Mouse (Mus musculus): ENCODE measurements around the gene Tap1. TPM values are rescaled to one million over a fixed set of nuclear protein-coding genes. Genes with fewer than 3 reads are reported as not detected.
A peak's percentile ranks its signal among the peaks of the same experiment; 100 is the strongest.

Tap1 gene
- polyA plus RNA-seq, 1 experiment from 2014 or later: 1.8 TPM

GRCm38 (mm10) chr17:34186885-34187260 lies 480 bp upstream of the Tap1 start:
- ATAC-seq (replicated peaks; ENCODE audit: low FRiP score) (peak; percentile 21; the same call in 1 of the 2 replicates), DNase-seq (ENCODE audit: low spot score) (no peak)
- no peak overlapping the region for H3K27ac ChIP-seq (ENCODE audit: low read depth, low read length)
- H3K4me1 ChIP-seq (replicated peaks; ENCODE audit: control insufficient read depth, insufficient read depth, low read length): peaks cover 7% of the 10 kb centered on the region
- H3K9ac ChIP-seq (ENCODE audit: low read depth, low read length): peak overlapping the region; percentile 36
- WGBS: 6% methylated on average over 14 of the region's 14 CpGs
- no peaks in the 10 kb centered on the region for H3K36me3 ChIP-seq (ENCODE audit: control insufficient read depth, insufficient read depth, low read length)
- peak overlapping the region; percentile 56 for H3K4me3 ChIP-seq (ENCODE audit: low read depth, low read length)
- H3K9me3 ChIP-seq (ENCODE audit: control insufficient read depth, low read length): no peaks in the 10 kb centered on the region
- peak overlapping the region; percentile 90 for H3K4me2 ChIP-seq
- peaks cover 61% of the 10 kb centered on the region for H3K27me3 ChIP-seq (replicated peaks; ENCODE audit: control insufficient read depth, insufficient read depth, low read length)

- ATAC-seq (replicated peaks; ENCODE audit: low FRiP score): 0 out of 2 replicates have a peak, but pooled peaks have one; percentile 2
- peaks cover 72% of the 10 kb centered on the region for H3K27me3 ChIP-seq (replicated peaks; ENCODE audit: control insufficient read depth, insufficient read depth, low read length)
- 5% methylated on average over 20 of the region's 20 CpGs for WGBS
Observed at GRCm38 (mm10) chr17:34188010-34188409, 657 bp downstream of the Tap1 start.

GRCm38 (mm10) chr17:34188986-34189385 lies 1.6 kb downstream of the Tap1 start:
- peaks cover 77% of the 10 kb centered on the region for H3K27me3 ChIP-seq (replicated peaks; ENCODE audit: control insufficient read depth, insufficient read depth, low read length)

More at GRCm38 (mm10) chr17:34188010-34188409, 657 bp downstream of the Tap1 start:
- peaks cover 7% of the 10 kb centered on the region for H3K4me1 ChIP-seq (replicated peaks; ENCODE audit: control insufficient read depth, insufficient read depth, low read length)
- no peak for DNase-seq (ENCODE audit: low spot score)
- H3K4me3 ChIP-seq (ENCODE audit: low read depth, low read length): peak overlapping the region; percentile 56
- no peaks in the 10 kb centered on the region for H3K36me3 ChIP-seq (ENCODE audit: control insufficient read depth, insufficient read depth, low read length)
- H3K4me2 ChIP-seq: peak overlapping the region; percentile 90
- H3K9ac ChIP-seq (ENCODE audit: low read depth, low read length): peak overlapping the region; percentile 57
- H3K27ac ChIP-seq (ENCODE audit: low read depth, low read length): no peak overlapping the region
- H3K9me3 ChIP-seq (ENCODE audit: control insufficient read depth, low read length): no peaks in the 10 kb centered on the region

GRCm38 (mm10) chr17:34192852-34193251 lies 5.5 kb downstream of the Tap1 start:
- no peak overlapping the region for H3K4me2 ChIP-seq
- peaks cover 94% of the 10 kb centered on the region for H3K27me3 ChIP-seq (replicated peaks; ENCODE audit: control insufficient read depth, insufficient read depth, low read length)
- 24% methylated on average over 16 of the region's 16 CpGs for WGBS

More at GRCm38 (mm10) chr17:34188986-34189385, 1.6 kb downstream of the Tap1 start:
- Histone ChIP-seq H3K9me3 (ENCODE audit: control insufficient read depth, low read length) (no peaks in the 10 kb centered on the region), H3K9ac (ENCODE audit: low read depth, low read length) (no peak overlapping the region), H3K4me1 (replicated peaks; ENCODE audit: control insufficient read depth, insufficient read depth, low read length) (peaks cover 7% of the 10 kb centered on the region), H3K36me3 (ENCODE audit: control insufficient read depth, insufficient read depth, low read length) (no peaks in the 10 kb centered on the region), H3K4me3 (ENCODE audit: low read depth, low read length) (no peak overlapping the region), H3K4me2 (no peak overlapping the region), H3K27ac (ENCODE audit: low read depth, low read length) (no peak overlapping the region)
- WGBS: 67% methylated on average over 6 of the region's 6 CpGs
- no peak for DNase-seq (ENCODE audit: low spot score)
- no peak for ATAC-seq (replicated peaks; ENCODE audit: low FRiP score)

GRCm38 (mm10) chr17:34193468-34193867 lies 6.1 kb downstream of the Tap1 start:
- no peak for DNase-seq (ENCODE audit: low spot score)
- no peak for ATAC-seq (replicated peaks; ENCODE audit: low FRiP score)
- no peaks in the 10 kb centered on the region for H3K9me3 ChIP-seq (ENCODE audit: control insufficient read depth, low read length)
- H3K36me3 ChIP-seq (ENCODE audit: control insufficient read depth, insufficient read depth, low read length): no peaks in the 10 kb centered on the region
- WGBS: 44% methylated on average over 8 of the region's 8 CpGs
- H3K4me2 ChIP-seq: no peak overlapping the region
- peaks cover 11% of the 10 kb centered on the region for H3K4me1 ChIP-seq (replicated peaks; ENCODE audit: control insufficient read depth, insufficient read depth, low read length)
- peaks cover 95% of the 10 kb centered on the region for H3K27me3 ChIP-seq (replicated peaks; ENCODE audit: control insufficient read depth, insufficient read depth, low read length)
- H3K9ac ChIP-seq (ENCODE audit: low read depth, low read length): no peak overlapping the region
- H3K27ac ChIP-seq (ENCODE audit: low read depth, low read length): no peak overlapping the region
- H3K4me3 ChIP-seq (ENCODE audit: low read depth, low read length): no peak overlapping the region

More at GRCm38 (mm10) chr17:34192852-34193251, 5.5 kb downstream of the Tap1 start:
- H3K9me3 ChIP-seq (ENCODE audit: control insufficient read depth, low read length): no peaks in the 10 kb centered on the region
- no peaks in the 10 kb centered on the region for H3K36me3 ChIP-seq (ENCODE audit: control insufficient read depth, insufficient read depth, low read length)
- H3K27ac ChIP-seq (ENCODE audit: low read depth, low read length): no peak overlapping the region
- ATAC-seq (replicated peaks; ENCODE audit: low FRiP score) (no peak), DNase-seq (ENCODE audit: low spot score) (no peak)
- no peak overlapping the region for H3K9ac ChIP-seq (ENCODE audit: low read depth, low read length)
- no peak overlapping the region for H3K4me3 ChIP-seq (ENCODE audit: low read depth, low read length)
- H3K4me1 ChIP-seq (replicated peaks; ENCODE audit: control insufficient read depth, insufficient read depth, low read length): peaks cover 14% of the 10 kb centered on the region

GRCm38 (mm10) chr17:34194723-34195122 lies 7.4 kb downstream of the Tap1 start:
- no peak overlapping the region for H3K27ac ChIP-seq (ENCODE audit: low read depth, low read length)
- no peaks in the 10 kb centered on the region for H3K9me3 ChIP-seq (ENCODE audit: control insufficient read depth, low read length)
- no peaks in the 10 kb centered on the region for H3K36me3 ChIP-seq (ENCODE audit: control insufficient read depth, insufficient read depth, low read length)
- peaks cover 11% of the 10 kb centered on the region for H3K4me1 ChIP-seq (replicated peaks; ENCODE audit: control insufficient read depth, insufficient read depth, low read length)
- WGBS: 70% methylated on average over 4 of the region's 4 CpGs
- H3K9ac ChIP-seq (ENCODE audit: low read depth, low read length): no peak overlapping the region
- DNase-seq (ENCODE audit: low spot score) (no peak), ATAC-seq (replicated peaks; ENCODE audit: low FRiP score) (no peak)
- no peak overlapping the region for H3K4me2 ChIP-seq
- peaks cover 95% of the 10 kb centered on the region for H3K27me3 ChIP-seq (replicated peaks; ENCODE audit: control insufficient read depth, insufficient read depth, low read length)
- H3K4me3 ChIP-seq (ENCODE audit: low read depth, low read length): no peak overlapping the region

GRCm38 (mm10) chr17:34196491-34196890 lies 9.1 kb downstream of the Tap1 start:
- ATAC-seq (replicated peaks; ENCODE audit: low FRiP score) (no peak), DNase-seq (ENCODE audit: low spot score) (no peak)
- 27% methylated on average over 12 of the region's 12 CpGs for WGBS

GRCm38 (mm10) chr17:34196941-34197894 lies 9.9 kb downstream of the Tap1 start, which contains the start of gene Psmb8:
Psmb8 (plus strand) TSS chr17:34197721.
- H3K27ac ChIP-seq (ENCODE audit: low read depth, low read length): no peak within 1 kb of the TSS
- H3K9ac ChIP-seq (ENCODE audit: low read depth, low read length): peak within 1 kb of the TSS; percentile 37; the same call in 1 of the 2 replicates
- peak within 1 kb of the TSS; percentile 63 for H3K4me2 ChIP-seq
- H3K4me1 ChIP-seq (replicated peaks; ENCODE audit: control insufficient read depth, insufficient read depth, low read length): peaks cover 11% of the 10 kb centered on the region
- H3K36me3 ChIP-seq (ENCODE audit: control insufficient read depth, insufficient read depth, low read length): no peaks in the 10 kb centered on the region
- WGBS: 5% methylated on average over 41 of the region's 41 CpGs
- no peaks in the 10 kb centered on the region for H3K9me3 ChIP-seq (ENCODE audit: control insufficient read depth, low read length)
- ATAC-seq (replicated peaks; ENCODE audit: low FRiP score): no peak; the same call in 1 of the 2 replicates
- H3K27me3 ChIP-seq (replicated peaks; ENCODE audit: control insufficient read depth, insufficient read depth, low read length): peaks cover 79% of the 10 kb centered on the region
- peak; percentile 73 for DNase-seq (ENCODE audit: low spot score)
- H3K4me3 ChIP-seq (ENCODE audit: low read depth, low read length): peak within 1 kb of the TSS; percentile 46

More at GRCm38 (mm10) chr17:34196491-34196890, 9.1 kb downstream of the Tap1 start:
- Histone ChIP-seq H3K4me2 (no peak overlapping the region), H3K36me3 (ENCODE audit: control insufficient read depth, insufficient read depth, low read length) (no peaks in the 10 kb centered on the region), H3K9ac (ENCODE audit: low read depth, low read length) (no peak overlapping the region), H3K27me3 (replicated peaks; ENCODE audit: control insufficient read depth, insufficient read depth, low read length) (peaks cover 86% of the 10 kb centered on the region), H3K27ac (ENCODE audit: low read depth, low read length) (no peak overlapping the region), H3K4me3 (ENCODE audit: low read depth, low read length) (no peak overlapping the region), H3K4me1 (replicated peaks; ENCODE audit: control insufficient read depth, insufficient read depth, low read length) (peaks cover 11% of the 10 kb centered on the region), H3K9me3 (ENCODE audit: control insufficient read depth, low read length) (no peaks in the 10 kb centered on the region)
